Mouse (Mus musculus): ENCODE measurements around the gene Rpa1. TPM values are rescaled to one million over a fixed set of nuclear protein-coding genes. Genes with fewer than 3 reads are reported as not detected.
"Not testable (repeated sequence)": the region's sequence is repeated elsewhere in the genome, so short reads cannot be mapped to it uniquely, and the experiment has no call there.

Rpa1 gene
- polyA plus RNA-seq (2012; rRNA removed) = 17.9 and 21.6 TPM in 2 replicates

DNA sequence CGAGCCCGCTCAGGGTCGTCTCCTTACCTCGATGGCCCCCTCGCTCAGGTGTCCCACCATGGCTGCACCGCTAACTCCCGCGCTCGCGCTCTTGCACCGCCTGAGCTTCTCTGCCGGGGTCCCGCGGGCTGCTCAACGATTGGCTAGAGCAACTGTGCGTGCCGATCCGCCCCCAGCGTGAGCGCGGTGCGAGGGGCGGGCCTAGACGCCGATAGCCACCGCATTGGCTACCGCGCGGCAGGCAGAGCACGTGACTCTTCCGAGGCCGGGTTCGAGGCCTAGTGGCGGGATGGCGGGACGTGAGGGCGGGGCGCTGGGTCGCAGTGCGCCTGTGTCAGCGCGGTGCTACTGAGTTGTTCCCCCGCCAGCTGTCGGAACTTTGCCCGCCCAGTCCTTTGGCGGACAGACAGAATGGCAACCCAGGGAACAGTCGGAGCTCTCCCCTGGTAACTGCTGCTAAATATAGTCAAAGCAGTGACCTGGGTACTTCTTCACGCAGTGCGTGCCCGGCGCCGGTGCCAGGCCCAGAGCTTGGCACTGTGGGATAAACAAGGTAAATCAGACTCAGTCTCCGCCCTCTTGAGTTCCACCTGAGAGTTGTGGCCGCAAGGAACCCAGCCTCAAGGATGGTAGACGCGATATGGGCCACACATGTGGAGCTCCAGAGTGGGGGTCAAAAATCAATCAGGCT lies at the start of gene Rpa1, which contains the start of gene Smyd4:
Gene Rpa1 (minus strand): TSS at position 126 of the 691 bp plus-strand sequence.
Gene Smyd4 (plus strand): TSS at position 235 of the 691 bp plus-strand sequence.
- peak; percentile 50 for DNase-seq (ENCODE audit: low read depth)

DNA sequence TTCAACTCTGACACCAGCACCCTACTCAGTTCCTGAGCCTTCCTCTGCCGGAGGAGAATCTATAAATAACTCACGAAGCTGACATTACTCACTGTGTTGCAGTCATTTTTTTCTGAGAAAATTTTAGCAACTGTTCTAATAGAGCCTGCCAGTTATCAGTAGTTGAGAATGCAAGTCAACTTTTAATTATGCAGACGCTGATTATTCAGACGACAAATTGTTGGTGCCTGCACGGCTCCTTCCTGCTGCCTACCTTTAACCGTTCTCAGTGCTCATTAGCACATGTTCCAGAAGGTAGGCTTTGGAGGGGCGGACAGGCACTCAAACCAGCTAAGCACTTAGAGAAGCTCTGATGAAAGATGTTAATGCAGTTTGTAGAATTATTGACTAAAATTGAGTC lies 49.3 kb upstream of the Rpa1 start:
- no peak for DNase-seq (ENCODE audit: low read depth)

DNA sequence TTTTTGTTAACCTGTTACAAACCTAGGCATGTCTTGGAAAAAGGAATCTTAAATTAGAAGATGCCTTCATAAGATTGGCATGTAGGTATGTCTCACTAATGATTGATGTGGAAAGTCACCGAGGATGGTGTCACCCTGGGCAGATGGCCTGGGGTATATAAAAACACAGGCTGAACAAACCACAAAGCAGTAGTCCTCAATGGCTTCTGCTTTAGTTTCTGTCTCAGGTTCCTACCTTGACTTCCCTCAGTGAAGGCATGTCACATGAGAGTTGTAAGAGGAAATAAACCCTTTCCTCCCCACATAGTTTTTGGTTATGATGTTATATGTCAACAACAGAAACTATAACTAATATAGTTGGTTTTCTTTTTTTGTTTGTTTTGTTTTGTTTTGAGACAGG lies 47.5 kb upstream of the Rpa1 start:
- DNase-seq (ENCODE audit: low read depth) = no peak

DNA sequence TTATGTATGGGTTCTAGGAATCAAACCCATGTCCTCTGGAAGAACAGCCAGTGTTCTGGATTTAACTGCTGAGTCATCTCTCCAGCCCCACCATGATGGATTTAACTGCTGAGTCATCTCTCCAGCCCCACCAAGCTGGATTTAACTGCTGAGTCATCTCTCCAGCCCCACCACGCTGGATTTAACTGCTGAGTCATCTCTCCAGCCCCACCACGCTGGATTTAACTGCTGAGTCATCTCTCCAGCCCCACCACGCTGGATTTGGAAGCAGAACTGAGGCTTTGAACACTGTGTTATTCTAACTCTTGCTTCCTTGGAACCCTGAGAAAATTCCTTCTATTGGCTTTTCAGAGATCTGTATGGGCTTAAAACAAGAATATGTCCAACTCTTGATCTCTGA lies 35.4 kb upstream of the Rpa1 start:
- DNase-seq (ENCODE audit: low read depth) = not testable (repeated sequence)

DNA sequence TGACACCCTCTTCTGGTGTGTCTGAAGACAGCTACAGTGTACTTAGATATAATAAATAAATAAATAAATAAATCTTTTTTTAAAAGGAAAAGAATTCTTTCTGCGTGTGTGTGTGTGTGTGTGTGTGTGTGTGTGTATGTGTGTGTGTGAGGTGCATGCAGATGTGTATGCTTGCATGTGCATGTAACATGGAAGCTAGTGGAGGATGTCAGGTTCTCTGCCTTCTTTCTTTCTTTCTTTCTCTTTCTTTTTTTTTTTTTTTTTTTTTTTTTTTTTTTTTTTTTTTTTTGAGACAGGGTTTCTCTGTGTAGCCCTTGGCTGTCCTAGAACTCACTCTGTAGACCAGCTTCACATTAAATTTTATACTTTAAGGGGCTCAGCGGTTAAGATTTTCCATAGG lies 30.7 kb upstream of the Rpa1 start:
- not testable (repeated sequence) for DNase-seq (ENCODE audit: low read depth)

DNA sequence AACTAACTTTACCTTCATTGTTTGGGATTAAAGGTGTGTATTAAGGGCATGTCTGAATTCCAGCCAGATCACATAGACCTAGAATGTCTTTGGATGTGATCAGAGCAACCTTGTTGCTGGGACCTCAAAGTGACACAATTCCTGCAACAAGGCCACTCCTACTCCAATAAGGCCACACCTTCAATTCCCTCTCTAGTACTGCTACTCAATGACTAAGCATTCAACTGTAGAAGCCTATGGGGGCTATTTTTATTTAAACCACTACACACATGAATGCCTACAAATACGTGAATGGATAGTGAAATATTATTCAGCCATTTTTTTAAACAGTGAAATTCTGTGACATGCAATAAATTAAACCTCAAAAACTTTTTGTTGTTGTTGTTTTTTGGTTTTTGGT lies 29.0 kb upstream of the Rpa1 start:
- no peak for DNase-seq (ENCODE audit: low read depth)

DNA sequence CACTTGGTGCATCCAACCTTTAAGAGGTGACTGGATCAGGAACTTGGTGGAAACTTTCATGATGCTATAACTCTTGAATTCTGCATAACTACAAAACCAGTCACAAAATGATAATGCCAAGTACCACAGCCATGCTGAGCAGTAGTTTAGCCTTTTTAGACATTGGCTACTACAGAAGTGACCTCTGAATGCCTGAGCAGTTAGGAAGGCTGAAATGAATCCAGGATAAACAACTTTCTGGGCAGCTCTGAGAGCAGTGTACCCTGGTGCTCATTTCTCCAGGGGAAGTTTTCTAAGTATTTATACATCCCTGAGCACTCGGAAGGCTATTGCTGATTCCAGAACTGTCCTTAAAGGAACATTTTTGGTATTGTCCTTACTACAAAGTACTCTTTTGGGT lies 7.4 kb upstream of the Rpa1 start:
- no peak for DNase-seq (ENCODE audit: low read depth)

DNA sequence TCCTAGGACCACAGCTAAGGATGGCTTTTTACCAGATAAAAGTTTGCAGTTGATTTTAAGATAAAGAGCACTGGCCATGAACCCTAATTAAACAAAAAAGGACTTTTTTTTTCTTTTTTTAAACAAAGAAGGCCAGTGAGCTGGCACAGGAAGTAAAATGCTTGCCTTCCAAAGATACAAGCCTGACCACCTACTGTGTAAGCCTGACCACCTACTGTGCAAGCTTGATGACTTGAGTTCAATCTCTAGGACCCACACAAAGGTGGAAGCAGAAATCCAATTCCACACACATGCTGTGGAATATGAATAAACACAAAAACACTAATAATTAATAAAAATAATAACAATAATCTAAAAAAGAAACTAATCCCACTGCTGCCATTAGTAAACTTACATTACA lies 3.1 kb upstream of the Rpa1 start:
- DNase-seq (ENCODE audit: low read depth) = no peak

DNA sequence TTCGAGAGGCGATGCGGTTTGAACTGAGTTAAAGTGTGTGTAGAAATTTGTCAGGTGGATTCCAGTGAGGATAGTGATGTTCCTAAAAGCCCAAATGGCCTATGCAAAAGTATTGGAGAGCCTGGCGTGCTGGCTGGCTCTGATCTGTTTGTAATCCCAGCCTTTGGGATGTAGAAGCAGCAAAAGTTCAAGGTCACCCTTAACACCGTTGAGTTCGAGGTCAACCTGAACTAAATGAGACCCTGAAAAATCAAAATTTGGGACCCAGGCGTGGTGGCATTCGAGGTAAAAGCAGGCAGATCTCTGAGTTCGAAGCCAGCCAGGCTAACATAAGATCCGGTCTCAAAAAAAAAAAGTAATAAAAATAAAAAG lies 752 bp upstream of the Rpa1 start:
- no peak for DNase-seq (ENCODE audit: low read depth)

DNA sequence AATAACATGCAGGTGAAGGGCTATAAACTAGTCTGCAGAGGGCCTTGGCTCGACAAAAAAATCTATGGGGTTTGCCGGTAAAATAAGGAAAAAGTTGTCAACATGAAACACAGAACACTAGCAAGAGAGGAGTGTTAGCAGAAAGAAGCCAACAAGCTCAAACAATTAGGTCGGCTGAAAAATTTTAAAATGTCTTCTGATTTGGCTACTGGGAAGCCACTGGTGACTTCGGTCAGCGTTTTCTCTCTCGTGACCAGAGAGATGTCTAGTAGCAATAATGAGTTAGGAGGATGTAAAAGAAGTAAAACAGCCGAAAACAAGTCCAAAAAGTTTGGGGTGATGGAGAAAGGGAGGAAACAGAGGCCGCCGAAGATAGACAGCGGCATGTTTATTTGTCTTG lies 528 bp downstream of the Rpa1 start:
- DNase-seq (ENCODE audit: low read depth) = no peak

DNA sequence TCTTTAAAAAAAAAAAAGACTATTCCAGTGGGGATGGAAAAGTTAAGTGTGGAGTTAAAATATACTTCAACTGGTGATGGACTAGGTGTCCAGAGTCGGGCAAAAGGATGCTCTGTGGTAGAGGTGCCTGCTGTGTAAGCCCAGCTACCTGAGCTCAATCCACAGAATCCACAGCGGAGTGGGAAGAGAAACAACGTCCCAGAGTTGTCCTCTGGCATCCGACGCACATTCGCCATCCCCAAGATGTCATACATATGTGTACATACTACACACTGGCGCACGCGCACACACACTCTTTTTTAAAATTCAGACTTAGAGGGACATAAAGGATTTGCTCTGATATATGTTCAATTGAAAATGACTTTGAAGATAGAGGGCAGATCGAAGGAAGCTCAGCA lies 937 bp downstream of the Rpa1 start:
- no peak for DNase-seq (ENCODE audit: low read depth)

DNA sequence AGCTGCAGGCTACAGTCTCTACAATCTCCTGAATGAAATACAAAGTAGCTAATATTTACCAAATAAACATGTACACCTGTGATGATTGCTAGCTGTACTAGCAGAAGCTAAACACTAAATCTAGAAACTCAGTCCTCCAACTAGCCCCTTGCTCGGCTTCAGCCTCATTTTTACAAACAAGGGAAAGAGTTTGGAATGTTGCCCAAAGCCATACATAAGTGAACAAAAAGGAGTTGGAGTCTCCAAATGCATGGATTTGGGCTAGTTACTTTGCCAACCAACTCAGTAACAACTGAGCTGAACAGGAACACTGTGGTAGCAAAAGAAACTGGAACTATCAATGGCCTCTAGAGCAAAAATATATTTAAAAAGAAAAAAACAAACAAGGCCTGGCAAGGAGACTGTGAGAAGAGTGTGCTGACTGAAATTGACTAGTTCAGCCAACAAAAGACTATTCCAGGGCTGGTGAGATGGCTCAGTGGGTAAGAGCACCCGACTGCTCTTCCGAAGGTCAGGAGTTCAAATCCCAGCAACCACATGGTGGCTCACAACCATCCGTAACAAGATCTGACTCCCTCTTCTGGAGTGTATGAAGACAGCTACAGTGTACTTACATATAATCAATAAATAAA lies 1.5 kb downstream of the Rpa1 start:
- no peak for DNase-seq (ENCODE audit: low read depth)

DNA sequence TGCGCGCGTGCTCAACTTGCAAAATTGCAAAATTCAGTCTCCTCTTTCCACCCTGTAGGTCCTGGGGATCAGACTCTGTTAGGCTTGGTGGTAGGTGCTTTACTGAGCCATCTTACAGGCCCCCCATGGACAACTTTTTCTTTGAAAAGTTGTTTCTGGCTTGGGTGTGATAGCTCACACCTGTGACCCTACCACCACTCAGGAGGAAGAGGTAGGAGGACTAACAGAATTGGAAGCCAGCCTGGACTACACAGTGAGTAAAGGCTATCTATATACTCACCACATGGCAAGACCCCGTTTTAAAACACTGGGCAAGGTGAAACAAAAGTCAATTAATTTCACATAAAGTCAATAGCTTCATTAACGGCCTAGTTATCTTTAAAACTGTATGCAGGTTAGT lies 3.4 kb downstream of the Rpa1 start:
- DNase-seq (ENCODE audit: low read depth) = no peak

DNA sequence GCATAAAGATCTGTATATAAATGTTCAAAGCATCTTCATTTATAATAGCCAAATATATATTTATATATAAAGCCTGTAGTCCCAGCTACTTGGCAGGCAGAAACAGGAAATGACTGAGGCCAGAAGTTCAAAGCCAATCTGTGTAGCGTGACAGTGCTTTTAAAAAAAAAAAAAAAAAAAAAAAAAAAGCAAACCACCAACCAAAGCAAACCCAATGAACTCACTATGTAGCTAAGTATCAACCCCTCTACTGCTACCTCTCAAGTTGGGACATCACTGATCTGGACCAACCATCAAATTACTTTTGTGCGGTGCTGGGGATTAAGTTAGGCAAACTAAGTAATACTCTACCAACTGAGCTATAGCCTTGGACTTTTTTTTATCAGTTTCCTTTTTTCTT lies 4.0 kb downstream of the Rpa1 start:
- DNase-seq (ENCODE audit: low read depth) = no peak

DNA sequence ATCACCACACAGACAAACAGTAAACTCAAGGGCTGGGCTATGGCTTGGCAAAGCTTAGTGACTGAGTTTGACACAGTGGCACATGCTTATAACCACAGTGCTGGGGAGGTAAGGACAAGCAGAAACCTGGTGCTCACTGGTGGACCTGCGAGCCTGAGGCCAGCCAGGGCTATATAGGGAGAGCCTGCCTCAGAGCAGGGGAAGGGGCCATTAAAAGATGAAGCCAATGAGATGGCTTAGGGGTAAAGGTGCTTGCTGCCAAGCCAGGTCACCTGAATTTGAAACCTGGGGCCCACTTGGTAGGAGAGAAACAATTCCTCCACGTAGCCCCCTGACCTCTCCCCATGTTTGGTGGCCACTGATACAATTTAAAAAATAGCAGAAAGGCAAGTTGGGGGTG lies 5.0 kb downstream of the Rpa1 start:
- DNase-seq (ENCODE audit: low read depth) = no peak

DNA sequence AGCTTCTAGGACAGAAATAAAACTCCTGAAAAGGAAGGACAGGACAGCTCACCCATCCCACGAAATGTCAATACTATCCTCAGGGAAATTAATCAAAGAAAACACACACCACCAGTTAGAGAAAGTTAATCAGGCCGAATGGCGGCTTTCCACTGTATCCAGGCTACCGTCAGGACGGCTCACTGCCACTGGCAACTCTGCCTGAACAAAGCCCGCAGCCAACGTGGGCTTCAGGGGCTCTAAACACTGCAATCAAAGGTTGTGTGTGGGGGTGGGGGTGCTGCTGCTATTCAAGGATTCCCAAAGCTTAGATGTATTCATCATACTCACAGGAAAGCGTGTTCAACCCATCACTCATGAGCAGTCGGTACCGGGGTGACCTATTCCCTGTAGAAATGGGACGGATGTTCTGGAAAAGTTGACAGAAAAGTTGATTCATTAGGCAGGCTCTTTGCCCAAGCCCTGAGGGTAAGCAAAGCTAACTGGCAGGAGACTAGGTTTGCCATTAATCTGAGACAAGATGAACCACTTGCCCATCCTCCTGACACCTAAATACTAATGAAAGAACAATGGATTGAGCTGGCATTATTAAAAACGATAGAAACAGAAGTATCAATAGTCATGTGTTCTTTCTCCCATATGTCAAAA lies 7.3 kb downstream of the Rpa1 start:
- peak; percentile 52 for DNase-seq (ENCODE audit: low read depth)

DNA sequence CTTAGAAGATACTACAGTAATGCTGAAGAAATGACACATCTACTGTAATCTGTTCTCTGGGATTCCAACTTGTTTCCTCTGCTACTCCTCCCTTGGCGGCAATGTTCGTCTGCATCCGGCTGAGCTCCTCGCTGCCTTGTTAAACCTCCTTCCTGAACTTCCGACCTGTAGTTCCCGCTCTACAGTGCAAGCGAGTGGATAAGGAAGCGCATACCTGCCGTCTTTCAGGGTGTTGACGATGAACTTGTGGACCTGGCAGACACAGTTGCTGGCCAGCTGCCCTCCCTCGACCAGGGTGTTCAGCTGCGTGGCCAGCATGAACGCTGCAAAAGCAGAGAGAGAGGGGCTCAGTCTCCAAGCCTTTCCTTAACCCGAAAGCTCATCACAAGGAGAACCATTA lies 8.0 kb downstream of the Rpa1 start:
- DNase-seq (ENCODE audit: low read depth) = no peak

DNA sequence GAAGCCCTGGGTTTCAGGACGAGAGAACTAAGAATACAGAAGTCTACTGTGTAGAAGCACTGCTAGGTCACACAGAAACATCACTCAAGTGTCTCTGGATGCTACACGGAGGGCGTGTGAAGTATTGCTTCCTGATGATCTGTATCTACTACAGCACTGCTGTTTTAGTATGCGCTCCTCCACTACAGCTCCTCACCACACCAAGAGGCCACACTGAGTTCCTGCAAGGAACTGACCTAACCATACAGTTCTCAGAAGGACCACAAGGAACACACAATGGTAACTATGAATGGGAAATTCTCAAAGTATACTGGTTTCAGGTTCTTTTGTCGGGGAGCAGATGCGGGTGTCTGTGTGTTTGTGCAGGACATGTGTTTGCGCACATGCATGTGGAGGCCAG lies 10.9 kb downstream of the Rpa1 start:
- DNase-seq (ENCODE audit: low read depth) = no peak

DNA sequence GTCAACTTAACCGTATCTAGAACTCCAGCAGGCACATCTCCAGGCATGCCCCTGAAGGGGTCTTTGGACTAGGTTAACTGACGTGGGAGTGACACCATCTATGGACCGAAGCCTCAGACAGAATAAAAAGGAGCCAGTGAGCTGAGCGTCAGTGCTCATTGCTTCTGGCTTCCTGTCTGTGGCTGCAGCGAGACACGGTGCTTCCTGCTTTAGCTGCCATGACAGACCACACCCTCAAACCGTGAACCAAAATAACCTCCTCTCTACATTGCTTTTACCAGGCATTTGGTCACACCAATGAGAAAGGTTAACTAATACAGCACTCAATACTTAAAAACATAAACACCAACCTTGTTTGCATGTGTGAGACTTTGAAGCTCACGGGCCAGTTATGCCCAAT lies 11.4 kb downstream of the Rpa1 start:
- no peak for DNase-seq (ENCODE audit: low read depth)

DNA sequence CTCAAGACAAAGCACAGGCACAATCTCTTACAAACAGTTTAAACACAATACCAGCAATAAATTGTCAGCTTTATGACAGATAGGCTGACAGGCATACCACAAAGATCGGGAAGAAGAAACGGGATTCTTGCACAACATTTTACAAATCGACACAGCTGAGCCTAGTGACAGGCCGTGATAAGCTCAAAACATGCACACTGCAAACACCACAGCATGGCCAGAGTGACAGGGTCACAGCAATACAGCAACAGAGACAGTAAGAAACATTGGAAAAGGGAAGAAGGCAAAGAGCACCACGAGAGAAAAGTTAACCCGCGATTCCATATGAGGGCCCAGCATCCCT lies 22.2 kb downstream of the Rpa1 start:
- no peak for DNase-seq (ENCODE audit: low read depth)

DNA sequence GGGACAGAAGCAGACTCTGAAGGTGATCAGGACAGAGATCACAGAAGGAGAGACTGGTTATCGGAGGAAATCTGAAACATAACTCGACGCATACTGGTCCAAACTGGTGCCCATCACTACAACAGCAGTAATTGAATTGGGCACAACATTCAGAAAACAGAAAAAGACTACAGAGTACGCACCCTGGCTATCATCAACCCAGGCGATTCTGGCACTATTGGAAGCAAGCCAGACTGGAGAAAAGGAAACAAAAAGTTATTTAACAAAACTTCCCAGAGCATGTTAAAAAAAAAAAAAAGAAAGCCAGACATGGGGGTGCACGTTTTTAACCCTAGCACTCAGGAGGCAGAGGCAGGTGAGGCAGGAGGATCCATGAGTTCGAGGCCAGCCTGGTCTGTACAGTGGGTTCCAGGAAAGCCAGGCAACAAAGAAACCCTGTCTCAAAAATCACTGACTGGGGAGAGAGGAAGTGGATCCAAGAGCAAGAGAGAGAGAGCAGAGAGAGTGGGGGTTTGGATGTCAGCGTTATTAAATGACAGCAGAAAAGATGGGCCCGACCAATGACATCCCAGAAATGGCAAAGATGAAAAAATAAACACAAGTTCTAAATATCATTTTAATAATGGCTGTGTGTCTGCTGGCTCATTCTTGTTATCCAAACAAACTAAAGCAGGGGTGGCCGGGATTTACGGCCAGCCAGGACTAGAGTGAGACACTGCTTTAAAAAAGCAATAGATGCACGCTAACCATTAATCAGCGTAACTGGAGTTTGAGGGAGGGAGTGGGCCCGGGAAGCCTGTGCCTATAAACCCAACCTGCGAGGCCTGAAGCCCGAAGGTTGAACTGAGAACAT lies 22.8 kb downstream of the Rpa1 start:
- no peak for DNase-seq (ENCODE audit: low read depth)

DNA sequence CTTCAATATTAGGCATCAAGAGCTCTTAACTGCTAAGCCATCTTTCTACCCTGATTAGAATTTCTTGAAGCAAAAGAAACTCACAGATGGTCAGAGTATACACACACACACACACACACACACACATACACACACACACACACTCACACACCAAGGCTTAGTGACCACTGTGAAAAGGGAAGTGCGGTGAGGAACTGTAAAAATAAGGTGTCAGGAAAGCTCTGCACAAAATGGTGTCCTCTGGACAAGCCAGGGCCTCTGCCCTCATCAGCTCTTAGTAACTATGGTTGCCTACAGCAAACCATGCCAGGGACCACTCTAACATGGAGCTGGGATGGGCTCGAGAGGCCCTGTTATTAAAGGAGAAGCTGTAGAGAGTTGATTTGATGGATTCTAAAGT lies 23.7 kb downstream of the Rpa1 start:
- no peak for DNase-seq (ENCODE audit: low read depth)

DNA sequence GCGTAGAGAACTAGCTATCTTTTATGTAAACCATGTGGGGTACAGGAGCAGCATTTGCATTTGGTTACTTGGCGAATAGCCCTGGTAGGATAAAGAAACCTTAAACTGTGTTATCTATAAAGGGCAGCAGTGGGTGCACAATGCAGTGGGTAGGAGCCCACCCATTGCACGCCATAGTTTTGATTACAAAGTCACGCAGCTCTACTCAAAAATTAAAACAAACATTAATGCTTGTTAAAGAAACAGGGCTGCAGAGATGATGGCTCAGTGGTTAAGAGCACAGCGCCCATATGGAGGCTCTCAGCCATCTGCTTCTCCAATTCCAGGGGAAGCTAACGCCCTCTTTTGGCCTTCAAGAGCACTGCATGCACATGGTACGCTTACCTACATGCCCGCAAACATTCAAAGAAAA lies 24.8 kb downstream of the Rpa1 start:
- no peak for DNase-seq (ENCODE audit: low read depth)

Measured in gonadal fat pad, adult 2 months (tissue).